Mouse (Mus musculus): ENCODE results near the gene Il18.

GRCm38 (mm10) chr9:50520748-50521147 is 33.9 kb upstream of the Il18 start:
- TF ChIP-seq CTCF (IDR thresholded peaks at IDR 0.05; ENCODE audit: low read depth) (no peak), EP300 (IDR thresholded peaks at IDR 0.05; ENCODE audit: low read depth) (no peak)

All from liver, embryonic 14.5 days (tissue).